Mouse (Mus musculus) regulatory T cell (primary cell): ENCODE data around the gene Cdc26.

Experiments used
- in situ Hi-C: fragments of 300-600 bp; cut with MboI, MseI; formaldehyde crosslinking; loops from one replicate; pipeline ENCODE4 v1.15.1; 2025; ENCODE audit warnings: high pct_unique_total_duplicates

Cdc26 gene

GRCm38 (mm10) chr4:62408601-62409282 lies at the start of gene Cdc26, which contains the start of gene Prpf4:
Gene Cdc26 (minus strand): TSS chr4:62408642.
Gene Prpf4 (plus strand): TSS chr4:62408797.
- in situ Hi-C loops = loop anchor here (5.0 kb wide), 1 partner anchor 46 kb away; the partner anchor contains the start of genes Fkbp15 and Slc31a1

DNA sequence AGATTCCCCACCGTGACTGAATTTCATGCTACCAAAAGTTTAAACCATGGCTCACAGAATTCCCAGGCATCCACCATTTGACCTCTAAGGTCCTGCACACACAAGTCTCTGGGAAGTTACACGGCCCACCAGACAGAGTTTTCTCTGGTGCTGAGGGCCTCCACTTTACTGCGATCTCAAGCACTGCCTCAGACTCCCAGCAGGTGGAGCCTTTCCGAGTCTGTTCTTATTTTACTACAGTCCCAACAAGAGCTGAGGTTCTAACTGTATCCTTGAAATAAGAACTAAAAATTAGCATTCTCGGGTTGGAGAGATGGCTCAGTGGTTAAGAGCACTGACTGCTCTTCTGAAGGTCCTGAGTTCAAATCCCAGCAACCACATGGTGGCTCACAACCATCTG lies 46.6 kb upstream of the Cdc26 start:
- in situ Hi-C loops = loop anchor here (5.0 kb wide), 1 partner anchor 312 kb away; no protein-coding TSS in a partner anchor

GRCm38 (mm10) chr4:62440986-62441385 lies 32.5 kb upstream of the Cdc26 start:
- in situ Hi-C loops = no loop called here

DNA sequence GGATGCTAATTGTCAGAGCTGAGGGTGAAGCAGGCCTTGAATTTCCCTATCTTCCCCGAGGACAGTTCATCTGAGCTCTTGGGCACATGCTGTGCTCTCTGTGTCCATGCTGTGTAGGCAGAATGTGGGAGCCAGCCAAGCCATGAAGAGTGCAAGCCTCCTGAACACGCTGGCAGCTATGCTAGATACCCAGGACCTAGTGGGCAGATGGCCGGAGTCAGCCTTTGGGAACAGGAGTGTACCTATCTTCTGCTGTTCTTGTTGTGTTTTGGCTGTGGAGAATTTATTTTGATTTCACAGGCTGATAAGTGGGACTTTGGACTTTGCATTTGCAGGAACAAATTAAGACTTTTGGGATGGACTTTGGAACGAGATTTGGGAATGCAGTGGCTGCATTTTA lies 32.1 kb upstream of the Cdc26 start:
- in situ Hi-C loops = no loop called here

GRCm38 (mm10) chr4:62439793-62440192 lies 31.4 kb upstream of the Cdc26 start:
- in situ Hi-C loops = no loop called here

- in situ Hi-C loops = no loop called here
These were observed 29.4 kb upstream of the Cdc26 start for GRCm38 (mm10) chr4:62437871-62438270.

DNA sequence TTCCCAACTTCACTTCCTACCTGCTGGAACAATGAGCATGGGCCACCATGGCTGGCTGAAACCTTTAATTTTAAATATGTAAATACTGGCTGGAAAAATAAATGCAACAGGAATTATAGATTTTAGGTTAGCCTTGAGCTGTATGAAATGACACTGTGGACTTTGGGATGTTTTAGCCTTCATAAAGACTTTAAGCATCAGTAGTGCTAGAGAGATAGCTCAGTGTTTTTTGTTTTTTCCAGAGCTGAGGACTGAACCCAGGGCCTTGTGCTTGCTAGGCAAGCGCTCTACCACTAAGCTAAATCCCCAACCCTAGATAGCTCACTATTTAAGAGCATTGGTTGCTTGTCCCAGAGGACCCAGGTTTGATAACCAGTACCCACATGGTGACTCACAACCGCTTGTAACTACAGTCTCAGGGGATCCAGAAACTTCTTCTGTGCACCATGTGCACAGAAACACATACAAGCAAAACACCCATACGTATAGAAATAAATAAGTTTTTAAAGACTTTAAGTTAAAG lies 28.9 kb upstream of the Cdc26 start:
- in situ Hi-C loops = no loop called here

DNA sequence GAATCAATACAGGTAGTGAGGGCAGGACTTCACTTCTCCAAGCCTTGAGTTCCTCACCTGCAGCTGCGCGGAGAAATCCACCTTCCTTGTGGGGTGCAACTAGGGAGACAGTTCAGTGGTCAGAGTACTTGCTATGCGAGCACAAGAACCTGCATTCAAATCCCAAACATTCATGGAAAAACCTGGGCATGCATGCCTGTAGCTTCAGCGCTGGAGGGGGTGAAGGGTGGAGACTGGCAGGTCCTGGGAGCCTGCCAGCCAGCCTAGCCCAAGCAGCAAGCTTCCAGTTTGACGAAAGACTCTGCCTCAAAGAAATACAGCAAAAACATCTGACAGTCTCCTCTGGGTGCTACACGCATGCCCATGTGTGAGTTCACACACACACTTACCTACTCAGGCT lies 26.6 kb upstream of the Cdc26 start, which contains the start of gene Rnf183:
Rnf183 (minus strand) TSS at position 172 of the 400 bp plus-strand sequence.
- in situ Hi-C loops = no loop called here

- in situ Hi-C loops = no loop called here
These were observed 25.8 kb upstream of the Cdc26 start for GRCm38 (mm10) chr4:62433939-62434870.

- in situ Hi-C loops = no loop called here
These were observed 23.1 kb upstream of the Cdc26 start for GRCm38 (mm10) chr4:62431522-62431921.

DNA sequence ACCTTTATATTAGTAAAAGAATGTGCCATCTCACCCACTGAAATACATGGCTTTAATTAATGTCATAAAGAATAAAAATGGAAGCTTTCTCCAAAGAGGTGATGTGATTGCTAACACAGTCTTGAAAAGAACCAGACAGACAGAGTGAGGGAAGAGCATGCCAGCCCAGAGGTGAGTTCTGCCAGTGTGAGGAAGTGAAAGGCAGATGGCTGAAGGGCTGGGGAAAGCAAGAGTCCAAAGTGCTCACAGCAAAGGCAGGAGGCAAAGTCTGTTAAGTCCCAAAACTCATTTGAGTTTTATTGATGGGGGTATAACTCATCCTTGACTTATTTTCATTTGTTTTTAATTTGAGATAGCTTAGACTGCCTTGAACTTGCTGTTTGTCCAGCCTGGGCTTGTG lies 22.2 kb upstream of the Cdc26 start:
- in situ Hi-C loops = no loop called here

DNA sequence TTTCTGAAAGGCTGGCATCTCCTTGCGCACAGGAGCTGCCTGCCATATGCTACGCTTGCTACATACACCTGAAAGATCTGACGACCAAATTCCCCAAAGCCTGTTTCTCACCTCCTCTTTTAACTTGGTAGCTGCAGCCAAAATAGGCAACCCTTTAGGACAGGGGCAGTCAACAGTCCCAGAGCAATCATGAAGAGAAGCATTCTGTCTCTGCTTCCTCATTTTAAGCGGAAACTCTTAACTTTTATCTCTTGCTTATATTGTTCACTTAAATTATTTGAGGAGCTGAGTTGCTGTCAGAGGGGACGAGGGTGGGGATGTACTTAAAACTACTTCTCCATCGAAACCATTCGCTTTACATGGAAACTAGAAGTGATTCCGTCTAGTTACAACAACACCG lies 21.2 kb upstream of the Cdc26 start:
- in situ Hi-C loops = no loop called here

DNA sequence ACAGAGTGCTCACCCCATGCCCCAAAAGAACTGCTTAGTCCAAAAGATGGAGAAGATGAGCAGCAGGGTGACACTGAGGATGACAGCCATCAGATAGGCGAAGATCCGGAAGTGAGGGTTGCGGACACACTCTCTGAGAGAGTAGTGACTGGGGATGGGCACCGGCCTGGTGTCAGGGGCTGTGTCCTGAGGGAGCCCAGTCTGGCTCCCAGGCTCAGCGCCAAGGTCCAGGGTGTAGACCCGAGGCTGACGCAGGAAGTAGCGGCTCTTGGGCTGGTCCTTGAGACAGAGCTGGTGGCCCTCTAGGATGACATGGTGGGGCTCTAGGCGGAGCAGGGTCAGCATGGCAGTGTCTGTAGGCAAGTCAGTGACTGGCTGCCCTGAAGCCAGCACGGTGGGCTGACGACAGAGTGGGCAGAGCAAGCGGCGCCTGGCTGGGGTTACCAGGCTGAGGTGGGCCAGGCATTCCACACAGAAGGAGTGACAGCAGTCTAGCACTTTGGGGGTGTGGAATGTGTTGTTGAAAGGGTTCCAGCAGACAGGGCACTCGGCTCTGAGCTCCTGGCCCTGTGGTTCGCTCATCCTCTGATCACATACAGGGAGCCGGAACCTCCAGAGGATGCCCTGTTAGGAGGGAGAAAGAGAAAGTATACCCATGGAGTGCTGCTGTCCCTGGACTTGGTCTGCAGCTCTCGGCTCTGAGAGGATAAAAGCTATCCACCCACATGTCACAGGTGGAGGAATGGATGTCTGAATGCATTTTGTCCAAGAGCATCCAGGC lies 19.7 kb upstream of the Cdc26 start:
- in situ Hi-C loops = no loop called here

GRCm38 (mm10) chr4:62425891-62426290 lies 17.4 kb upstream of the Cdc26 start:
- in situ Hi-C loops = no loop called here

GRCm38 (mm10) chr4:62419091-62419490 lies 10.6 kb upstream of the Cdc26 start:
- in situ Hi-C loops = loop anchor here (5.0 kb wide), 1 partner anchor 98 kb away; the partner anchor contains the start of gene Alad

- in situ Hi-C loops = loop anchor here (5.0 kb wide), 1 partner anchor 99 kb away; the partner anchor contains the start of gene Alad
These were observed 10.0 kb upstream of the Cdc26 start for GRCm38 (mm10) chr4:62418448-62418847.

GRCm38 (mm10) chr4:62411606-62412005 lies 3.2 kb upstream of the Cdc26 start:
- in situ Hi-C loops = no loop called here

DNA sequence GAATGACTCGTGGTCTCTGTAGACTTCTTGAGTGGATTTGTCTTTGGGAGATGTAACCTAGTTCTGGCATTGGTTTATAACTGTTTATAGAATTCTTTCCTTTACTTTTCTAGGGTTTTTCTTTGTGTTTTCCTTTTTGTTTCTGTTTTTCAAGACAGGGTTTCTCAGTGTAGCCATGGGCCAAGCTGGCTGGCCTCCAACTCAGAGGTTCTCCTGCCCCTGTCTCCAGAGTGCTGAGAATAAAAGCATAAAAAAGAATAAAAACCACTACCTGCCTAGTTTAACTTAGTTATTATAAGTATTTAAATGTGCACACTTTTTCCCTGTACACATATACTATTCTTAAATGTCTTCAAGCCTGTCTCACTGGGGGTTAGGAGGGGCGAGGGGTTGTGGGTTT lies 1.9 kb upstream of the Cdc26 start:
- in situ Hi-C loops = no loop called here

DNA sequence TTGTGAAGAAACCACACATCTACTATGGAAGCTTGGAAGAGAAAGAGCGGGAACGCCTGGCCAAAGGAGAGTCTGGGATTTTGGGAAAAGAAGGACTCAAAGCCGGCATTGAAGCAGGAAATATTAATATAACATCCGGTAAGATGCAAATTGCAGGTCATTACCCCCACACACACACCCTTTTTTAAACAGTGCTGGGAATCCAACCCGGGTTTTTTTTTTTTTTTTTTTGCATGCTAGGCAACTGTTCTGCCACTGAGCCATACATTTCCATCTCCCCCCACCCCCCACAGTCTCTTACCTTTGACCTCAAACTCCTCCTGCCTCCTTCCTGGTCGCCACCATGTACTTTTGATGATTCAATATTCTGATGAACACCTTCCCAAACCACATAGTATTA lies 1.2 kb upstream of the Cdc26 start:
- in situ Hi-C loops = loop anchor here (5.0 kb wide), 1 partner anchor 47 kb away; the partner anchor contains the start of genes Fkbp15 and Slc31a1

DNA sequence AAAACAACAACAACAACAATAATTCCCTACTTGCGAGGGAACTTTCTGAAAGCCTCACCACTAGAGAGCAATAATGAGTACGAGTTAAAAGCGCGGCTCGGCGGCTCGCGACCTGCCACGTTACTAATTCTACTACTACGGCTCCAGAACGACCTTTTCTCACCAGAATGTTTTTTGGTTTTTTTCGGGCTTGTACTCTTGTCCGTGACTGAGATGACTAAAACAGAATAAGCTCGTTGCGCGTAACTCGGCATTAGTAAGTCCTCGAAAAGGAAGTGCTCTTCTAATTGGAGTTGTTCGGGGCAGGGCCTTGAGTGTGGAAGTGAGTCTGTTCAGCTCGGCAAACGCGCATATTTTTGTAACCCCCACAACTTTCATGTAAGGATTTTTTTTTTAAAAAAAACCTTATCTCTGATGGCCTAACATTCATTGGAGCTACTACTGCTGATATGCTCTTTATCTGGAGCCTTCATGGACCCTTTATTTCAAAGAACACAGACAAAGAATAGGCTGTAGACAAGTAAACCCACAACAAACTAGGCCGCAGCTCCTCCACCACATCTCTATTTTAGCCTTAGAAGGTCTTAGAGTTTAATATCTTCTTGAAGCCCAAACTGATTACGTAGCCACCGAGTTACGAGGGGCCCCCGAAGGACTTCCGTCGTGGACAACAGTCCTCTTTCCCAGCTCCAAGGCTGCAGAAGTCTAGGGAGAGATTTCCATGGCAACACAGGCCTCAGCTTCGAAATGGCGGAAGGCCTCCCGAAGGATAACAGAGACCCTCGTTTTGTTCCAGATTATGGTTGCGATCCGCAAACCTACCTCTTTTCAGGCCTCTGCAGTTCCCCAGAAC lies 486 bp downstream of the Cdc26 start:
- in situ Hi-C loops = loop anchor here (5.0 kb wide), 1 partner anchor 46 kb away; the partner anchor contains the start of genes Fkbp15 and Slc31a1
